Mouse (Mus musculus) limb, embryonic 13.5 days (tissue): Measurements from ENCODE around the gene Sucla2. TPM values are rescaled to one million over a fixed set of nuclear protein-coding genes. Genes with fewer than 3 reads are reported as not detected.
A peak's percentile ranks its signal among the peaks of the same experiment; 100 is the strongest.
"Not testable (repeated sequence)": the region's sequence is repeated elsewhere in the genome, so short reads cannot be mapped to it uniquely, and the experiment has no call there.

Source experiments
- ATAC-seq: fragments of 200-750 bp; cut with Nextera tagmentation; 2 replicates; pipeline ENCODE4 v1.8.0; 2017; ENCODE audit warnings: low read depth, moderate number of reproducible peaks, moderate TSS enrichment; ENCODE audit not compliant: low FRiP score
- H3K27ac ChIP-seq: fragments of 300-500 bp; sonication (generic); 2 replicates; pipeline ENCODE4 v1.5.1; 2015; ENCODE audit warnings: inconsistent platforms, mild to moderate bottlenecking, moderate library complexity
- H3K27me3 ChIP-seq: fragments of 300-500 bp; sonication (generic); 2 replicates; pipeline ENCODE4 v1.6.1; 2015; ENCODE audit warnings: mild to moderate bottlenecking, inconsistent platforms
- H3K36me3 ChIP-seq: fragments of 300-500 bp; sonication (generic); 2 replicates; pipeline ENCODE4 v1.6.1; 2015; ENCODE audit warnings: inconsistent platforms, mild to moderate bottlenecking, moderate library complexity
- H3K4me1 ChIP-seq: fragments of 300-500 bp; sonication (generic); 2 replicates; pipeline ENCODE4 v1.6.1; 2015; ENCODE audit warnings: inconsistent platforms
- H3K4me2 ChIP-seq: fragments of 300-500 bp; sonication (generic); replicated peaks from 2 replicates; pipeline ENCODE4 v1.6.1; 2015; ENCODE audit warnings: inconsistent platforms, mild to moderate bottlenecking, moderate library complexity
- H3K4me3 ChIP-seq: fragments of 300-500 bp; sonication (generic); 2 replicates; pipeline ENCODE4 v1.5.1; 2015; ENCODE audit warnings: moderate library complexity, mild to moderate bottlenecking, inconsistent platforms
- H3K9ac ChIP-seq: fragments of 300-500 bp; sonication (generic); 2 replicates; pipeline ENCODE4 v1.6.1; 2015; ENCODE audit warnings: mild to moderate bottlenecking, inconsistent platforms
- H3K9me3 ChIP-seq: fragments of 300-500 bp; sonication (generic); 2 replicates; pipeline ENCODE4 v1.6.1; 2016; ENCODE audit warnings: inconsistent platforms
- WGBS: fragments of 180-500 bp; shearing (Covaris S2); methylation state at CpG from one replicate; pipeline ENCODE4 v1.1.7; 2015; 5-methylcytosine and 5-hydroxymethylcytosine counted together
- polyA plus RNA-seq: library from polyadenylated mRNA; unstranded; fragments of >200 nt; fragmentation: Nextera tagmentation; extraction: Ambion mirVana; gene quantifications from 2 replicates; pipeline ENCODE4 v1.2.1, GENCODE M21; 2015

The Sucla2 gene
- polyA plus RNA-seq, 1 experiment from 2014 or later: 106 TPM

DNA sequence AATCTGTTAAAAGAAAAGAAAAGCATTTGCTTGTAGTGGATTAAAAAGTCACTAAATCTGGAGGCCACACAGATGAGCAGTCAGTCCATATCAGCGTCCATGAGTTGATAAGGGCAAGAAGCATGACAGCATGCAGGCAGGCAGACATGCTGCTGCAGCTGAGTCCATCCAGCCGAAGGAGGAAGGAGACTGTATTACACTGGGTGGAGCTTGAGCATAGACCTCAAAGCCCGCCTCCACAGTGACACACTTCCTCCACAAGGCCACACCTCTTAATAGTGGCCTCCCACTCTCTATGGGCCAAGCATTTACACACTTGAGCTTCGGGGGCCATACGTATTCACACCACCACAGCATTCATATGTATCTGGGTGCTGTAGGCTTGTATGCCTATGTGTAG, 48.9 kb downstream of the Sucla2 start:
- 92% methylated on average over 5 of the region's 5 CpGs for WGBS
- H3K4me3 ChIP-seq: no peak overlapping the region
- no peak overlapping the region for H3K27ac ChIP-seq
- no peak overlapping the region for H3K9ac ChIP-seq
- H3K9me3 ChIP-seq: no peaks in the 10 kb centered on the region
- no peaks in the 10 kb centered on the region for H3K4me1 ChIP-seq
- no peaks in the 10 kb centered on the region for H3K27me3 ChIP-seq
- H3K4me2 ChIP-seq: no peak overlapping the region
- ATAC-seq: no peak
- peaks cover 55% of the 10 kb centered on the region for H3K36me3 ChIP-seq

DNA sequence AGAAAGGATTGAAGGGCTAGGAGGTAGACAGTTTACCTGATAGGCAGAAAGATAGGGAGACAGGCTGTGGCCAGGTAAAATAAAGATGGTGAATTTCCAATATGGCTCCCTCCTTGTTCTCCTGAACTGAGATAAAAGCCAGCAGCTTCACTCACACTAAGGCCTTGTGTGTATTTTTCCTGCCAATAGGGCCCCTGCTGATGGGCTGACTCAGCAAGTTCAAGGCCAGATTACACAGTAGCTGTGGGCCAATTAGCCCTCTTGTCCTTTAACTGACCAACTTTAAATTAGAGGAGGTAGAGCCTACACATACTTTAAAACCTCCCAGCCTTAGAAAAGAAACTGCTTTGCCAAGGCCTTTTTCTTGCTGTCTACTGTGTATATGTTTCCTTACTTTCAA, 51.2 kb downstream of the Sucla2 start:
- Histone ChIP-seq H3K4me3 (no peak overlapping the region), H3K27me3 (no peaks in the 10 kb centered on the region), H3K9me3 (no peaks in the 10 kb centered on the region), H3K9ac (no peak overlapping the region), H3K4me1 (no peaks in the 10 kb centered on the region), H3K27ac (no peak overlapping the region), H3K36me3 (peaks cover 50% of the 10 kb centered on the region), H3K4me2 (no peak overlapping the region)
- ATAC-seq: no peak

DNA sequence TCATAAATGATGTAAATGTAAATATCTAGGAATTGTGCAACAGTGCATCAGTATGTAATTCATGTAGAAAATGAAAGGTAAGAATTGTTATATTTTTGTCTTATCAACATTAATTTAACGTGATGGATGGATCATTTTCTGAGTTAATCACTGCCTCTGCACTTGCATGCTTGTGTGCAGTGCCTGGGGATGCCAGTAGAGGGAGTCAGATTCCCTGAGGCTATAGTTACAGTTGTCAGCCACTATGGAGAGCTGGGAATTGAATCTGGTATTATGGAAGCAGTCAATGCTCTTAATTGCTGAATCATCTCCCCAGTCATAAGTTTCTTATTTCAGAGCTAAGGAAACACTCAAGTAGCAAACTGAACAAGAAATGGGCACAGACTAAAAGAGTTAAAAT, 63.0 kb downstream of the Sucla2 start:
- H3K9me3 ChIP-seq: no peaks in the 10 kb centered on the region; the same call in 1 of the 2 replicates
- H3K4me2 ChIP-seq: no peak overlapping the region
- no peaks in the 10 kb centered on the region for H3K4me1 ChIP-seq
- H3K9ac ChIP-seq: no peak overlapping the region
- H3K36me3 ChIP-seq: peaks cover 35% of the 10 kb centered on the region
- no peak overlapping the region for H3K4me3 ChIP-seq
- no peak overlapping the region for H3K27ac ChIP-seq
- 87% methylated on average over 1 of the region's 1 CpGs for WGBS
- no peak for ATAC-seq
- H3K27me3 ChIP-seq: no peaks in the 10 kb centered on the region

DNA sequence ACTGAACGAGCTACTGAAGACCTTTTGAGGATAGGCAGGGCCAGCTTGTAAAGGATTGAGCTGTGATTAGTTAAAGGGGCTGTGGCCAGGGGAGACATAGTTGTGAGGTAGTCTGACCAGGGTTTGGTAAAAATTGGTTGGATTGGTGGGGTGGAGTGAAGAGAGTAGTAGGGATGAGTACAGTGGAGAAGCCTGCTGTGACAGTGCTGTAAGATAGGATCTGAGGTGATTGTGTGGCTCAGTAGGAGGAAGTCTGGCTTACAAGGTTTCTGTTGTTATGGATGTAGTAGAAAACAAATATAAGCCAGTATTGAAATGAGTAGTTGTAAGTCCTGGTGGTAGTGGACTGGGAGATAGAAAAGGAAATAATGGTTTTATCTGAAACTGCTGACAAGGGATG, 67.0 kb downstream of the Sucla2 start:
- Histone ChIP-seq H3K9ac (no peak overlapping the region), H3K4me3 (no peak overlapping the region), H3K27ac (no peak overlapping the region), H3K36me3 (peaks cover 63% of the 10 kb centered on the region), H3K4me1 (no peaks in the 10 kb centered on the region), H3K4me2 (no peak overlapping the region), H3K9me3 (no peaks in the 10 kb centered on the region), H3K27me3 (no peaks in the 10 kb centered on the region)
- 85% methylated on average over 1 of the region's 1 CpGs for WGBS
- ATAC-seq: no peak

DNA sequence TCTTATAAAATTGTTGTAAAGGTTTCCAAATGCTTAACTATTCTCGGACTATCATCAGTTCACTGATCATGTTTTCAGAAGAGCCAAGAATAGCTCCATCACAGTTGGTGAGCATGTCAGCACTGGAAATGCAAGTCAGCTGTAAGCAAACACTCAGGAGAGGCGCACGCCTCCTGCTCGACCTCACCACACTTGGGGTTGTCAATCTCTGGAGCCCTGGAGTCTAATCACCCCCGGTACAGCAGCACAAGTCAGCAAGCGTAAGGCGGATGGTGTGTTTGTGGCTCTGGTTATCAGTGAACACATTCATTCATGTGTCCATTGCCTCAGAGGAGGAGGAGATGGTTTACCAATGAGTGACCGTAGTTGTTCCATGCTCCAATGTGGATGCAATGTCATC, 74.6 kb downstream of the Sucla2 start:
- Histone ChIP-seq H3K27ac (no peak overlapping the region), H3K36me3 (peaks cover 72% of the 10 kb centered on the region), H3K4me1 (no peaks in the 10 kb centered on the region), H3K27me3 (no peaks in the 10 kb centered on the region), H3K9me3 (peaks cover 6% of the 10 kb centered on the region; the same call in 1 of the 2 replicates), H3K9ac (no peak overlapping the region), H3K4me3 (no peak overlapping the region), H3K4me2 (no peak overlapping the region)
- peak; percentile 67 for ATAC-seq
- 81% methylated on average over 8 of the region's 8 CpGs for WGBS

DNA sequence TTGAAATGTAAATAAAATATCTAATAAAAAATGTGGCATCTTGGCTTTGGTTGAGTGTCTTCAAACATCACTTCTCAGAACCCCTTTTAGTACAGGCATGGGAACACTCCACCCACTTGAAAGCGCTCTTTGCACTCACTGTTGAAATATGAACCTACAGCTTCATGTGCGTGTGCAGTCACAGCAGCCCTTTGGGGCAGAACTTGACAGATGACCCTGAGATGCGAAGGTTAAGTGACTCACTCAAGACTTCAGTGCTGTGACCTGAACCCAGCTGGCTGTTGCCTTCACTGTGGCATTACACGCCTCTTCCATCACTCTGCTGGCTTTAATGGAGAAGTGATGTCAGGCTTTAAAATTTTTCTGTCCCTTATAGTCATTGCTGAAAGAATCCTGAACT, 82.6 kb downstream of the Sucla2 start:
- WGBS: 56% methylated on average over 4 of the region's 4 CpGs

DNA sequence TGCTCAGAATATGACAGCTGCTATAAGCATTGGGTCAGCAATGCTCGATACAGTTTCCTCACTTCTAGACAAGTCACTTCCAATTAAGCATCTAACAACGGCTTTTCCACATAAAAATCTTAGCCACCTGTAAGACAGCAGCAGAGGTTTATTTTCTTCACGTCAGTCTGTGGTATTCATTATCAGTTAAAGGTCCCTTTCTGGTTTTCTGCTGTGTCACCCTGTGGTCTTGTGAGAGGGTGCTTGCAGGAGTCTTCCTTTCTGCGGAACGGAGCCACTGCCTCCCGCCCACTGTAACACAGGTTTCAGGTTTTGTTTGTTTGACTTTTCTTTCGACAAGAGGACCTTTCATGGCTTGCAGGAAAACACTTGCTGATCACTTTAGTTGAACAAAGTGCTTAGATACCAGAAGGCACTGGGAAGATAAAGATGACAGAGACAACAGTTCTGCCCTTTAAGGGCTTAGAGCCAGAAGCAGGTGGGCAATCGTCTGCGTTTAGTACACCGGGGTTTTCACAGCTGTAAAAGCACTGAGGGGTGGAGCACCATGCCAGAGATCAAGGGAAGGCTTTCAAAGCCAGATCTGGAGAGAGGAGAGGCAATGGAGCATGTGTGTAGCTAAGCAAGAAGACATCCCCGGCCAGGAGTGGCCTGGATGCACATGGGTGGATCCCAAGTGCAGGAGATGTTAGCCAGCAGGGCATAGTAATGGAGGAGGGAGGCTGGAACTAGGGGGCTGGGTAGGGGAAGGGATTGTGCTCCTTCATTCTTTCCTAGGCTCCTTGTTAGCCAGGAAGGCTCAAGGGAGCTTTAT, 83.8 kb downstream of the Sucla2 start:
- H3K27ac ChIP-seq: no peak overlapping the region
- H3K4me2 ChIP-seq: no peak overlapping the region
- no peaks in the 10 kb centered on the region for H3K27me3 ChIP-seq
- no peaks in the 10 kb centered on the region for H3K9me3 ChIP-seq
- no peak overlapping the region for H3K4me3 ChIP-seq
- H3K9ac ChIP-seq: no peak overlapping the region
- ATAC-seq: no peak
- no peaks in the 10 kb centered on the region for H3K4me1 ChIP-seq
- H3K36me3 ChIP-seq: peaks cover 22% of the 10 kb centered on the region
- WGBS: 33% methylated on average over 11 of the region's 11 CpGs

More for the DNA sequence above, 82.6 kb downstream of the Sucla2 start:
- no peak overlapping the region for H3K4me2 ChIP-seq
- no peak for ATAC-seq
- no peak overlapping the region for H3K4me3 ChIP-seq
- no peaks in the 10 kb centered on the region for H3K9me3 ChIP-seq
- H3K4me1 ChIP-seq: no peaks in the 10 kb centered on the region
- H3K27me3 ChIP-seq: no peaks in the 10 kb centered on the region
- peaks cover 31% of the 10 kb centered on the region for H3K36me3 ChIP-seq
- no peak overlapping the region for H3K9ac ChIP-seq
- no peak overlapping the region for H3K27ac ChIP-seq

DNA sequence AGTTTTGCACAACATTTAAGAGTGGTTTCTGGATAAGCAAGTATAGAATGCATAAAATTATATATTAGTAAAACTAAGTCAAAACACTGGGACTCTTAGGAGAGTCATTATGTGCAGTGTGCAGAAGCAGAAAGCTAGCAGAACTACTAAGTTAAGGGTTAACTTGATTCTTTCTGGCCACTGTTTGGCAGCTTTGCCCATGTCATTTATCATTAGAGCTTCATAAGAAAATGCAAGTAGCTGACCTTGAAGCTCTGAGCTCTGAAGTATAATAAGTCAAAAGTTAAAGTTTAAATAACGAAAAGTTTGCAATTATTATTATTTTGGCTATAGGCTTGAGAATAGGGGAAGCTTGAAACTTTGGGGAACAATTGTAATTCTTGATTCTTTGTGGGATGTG, 89.8 kb downstream of the Sucla2 start:
- not testable (repeated sequence) for H3K27ac ChIP-seq, ATAC-seq
- 80% methylated on average over 1 of the region's 1 CpGs for WGBS

DNA sequence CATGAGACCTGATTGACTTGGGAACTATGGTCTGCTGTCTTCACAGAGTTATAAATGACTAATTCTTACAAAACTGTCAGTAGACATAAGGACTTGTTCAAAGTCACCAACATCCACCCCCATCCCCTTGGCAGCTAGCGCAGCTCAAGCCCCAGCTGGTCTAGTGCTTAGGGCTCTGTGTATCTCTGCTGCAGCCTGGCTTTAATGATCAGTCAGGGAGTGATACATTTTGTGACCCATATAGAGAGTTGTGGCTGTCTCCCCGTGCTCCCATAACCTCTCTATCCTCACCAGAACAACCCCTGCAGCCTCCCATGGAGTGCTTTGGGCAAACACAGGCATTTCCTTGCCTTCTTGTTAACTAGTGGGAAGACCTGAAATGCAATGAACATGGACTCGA, 95.8 kb downstream of the Sucla2 start:
- Histone ChIP-seq H3K4me3 (no peak overlapping the region), H3K27me3 (no peaks in the 10 kb centered on the region), H3K4me1 (no peaks in the 10 kb centered on the region), H3K27ac (no peak overlapping the region), H3K9ac (no peak overlapping the region), H3K36me3 (no peaks in the 10 kb centered on the region), H3K9me3 (peaks cover 7% of the 10 kb centered on the region; the same call in 1 of the 2 replicates), H3K4me2 (no peak overlapping the region)
- no peak for ATAC-seq
- 77% methylated on average over 3 of the region's 3 CpGs for WGBS

More for the DNA sequence above, 89.8 kb downstream of the Sucla2 start:
- not testable (repeated sequence) for H3K27me3 ChIP-seq, H3K36me3 ChIP-seq, H3K4me2 ChIP-seq, H3K4me1 ChIP-seq, H3K4me3 ChIP-seq, H3K9ac ChIP-seq, H3K9me3 ChIP-seq

DNA sequence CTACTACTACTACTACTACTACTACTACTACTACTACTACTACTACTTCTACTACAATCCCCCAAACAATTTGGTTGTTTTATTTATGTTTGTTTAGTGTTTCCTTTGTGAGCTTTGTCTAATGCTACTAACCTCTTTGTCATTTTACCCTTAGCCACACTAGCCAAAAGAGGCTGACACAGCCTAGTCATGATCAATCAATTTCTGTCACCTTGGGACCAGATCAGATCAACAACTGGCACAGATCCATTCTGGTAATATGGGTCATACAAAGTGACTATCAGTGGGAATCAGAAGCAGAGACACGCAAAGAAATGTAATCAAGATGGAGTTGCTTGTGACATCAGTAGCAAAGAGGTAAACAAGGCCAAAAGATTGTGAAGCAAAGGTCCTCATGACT, 97.9 kb downstream of the Sucla2 start:
- Histone ChIP-seq H3K4me2 (no peak overlapping the region), H3K4me3 (no peak overlapping the region), H3K9me3 (peaks cover 7% of the 10 kb centered on the region; the same call in 1 of the 2 replicates), H3K9ac (no peak overlapping the region), H3K27me3 (no peaks in the 10 kb centered on the region), H3K27ac (no peak overlapping the region), H3K4me1 (no peaks in the 10 kb centered on the region), H3K36me3 (no peaks in the 10 kb centered on the region)
- 87% methylated on average over 1 of the region's 1 CpGs for WGBS
- ATAC-seq: no peak

DNA sequence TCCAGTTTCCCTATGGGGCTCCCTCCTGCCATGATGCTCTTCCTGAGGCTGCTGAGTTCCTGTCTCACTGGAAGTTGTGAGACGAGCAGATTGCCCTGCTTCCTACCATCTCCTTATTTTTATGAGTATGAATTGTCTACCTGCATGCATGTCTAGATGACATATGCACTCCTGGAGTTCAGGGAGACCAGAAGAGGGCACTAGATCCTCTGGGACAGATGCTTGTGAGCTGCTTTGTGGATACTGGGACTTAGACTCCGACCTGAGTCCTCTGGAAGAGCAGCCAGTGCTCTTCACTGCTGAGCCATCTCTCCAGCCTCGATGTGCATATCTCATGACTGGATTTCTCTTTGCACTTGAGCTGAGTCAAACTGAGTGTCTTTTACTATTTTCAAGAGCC, 100.3 kb downstream of the Sucla2 start:
- H3K4me1 ChIP-seq: no peaks in the 10 kb centered on the region
- H3K27me3 ChIP-seq: no peaks in the 10 kb centered on the region
- WGBS: 69% methylated on average over 3 of the region's 3 CpGs
- no peak overlapping the region for H3K4me2 ChIP-seq
- no peaks in the 10 kb centered on the region for H3K36me3 ChIP-seq
- no peaks in the 10 kb centered on the region for H3K9me3 ChIP-seq
- no peak for ATAC-seq
- no peak overlapping the region for H3K4me3 ChIP-seq
- H3K9ac ChIP-seq: no peak overlapping the region
- H3K27ac ChIP-seq: no peak overlapping the region

DNA sequence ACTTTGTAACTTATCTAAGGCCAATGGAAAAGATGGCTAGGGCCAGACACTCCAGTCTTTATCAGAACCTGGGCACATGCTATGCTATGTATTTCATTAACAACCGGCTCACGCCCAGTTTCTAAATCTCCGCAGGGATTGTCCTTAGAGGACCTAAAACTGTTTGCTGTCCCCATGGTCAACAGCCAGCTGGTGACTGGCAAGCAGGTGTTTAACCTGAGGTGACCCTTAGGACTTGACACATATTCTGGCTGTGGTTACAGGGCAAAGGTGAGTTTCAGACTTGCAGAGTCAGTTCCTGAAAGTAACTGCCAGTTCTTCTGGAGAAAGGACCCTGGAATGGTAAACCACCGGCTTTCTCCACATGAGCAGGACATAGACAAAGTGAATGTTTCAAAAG, 106.4 kb downstream of the Sucla2 start:
- Histone ChIP-seq H3K27ac (no peak overlapping the region), H3K9ac (no peak overlapping the region), H3K36me3 (no peaks in the 10 kb centered on the region), H3K9me3 (no peaks in the 10 kb centered on the region), H3K4me1 (no peaks in the 10 kb centered on the region), H3K27me3 (no peaks in the 10 kb centered on the region), H3K4me2 (no peak overlapping the region), H3K4me3 (no peak overlapping the region)
- WGBS: 93% methylated on average over 4 of the region's 4 CpGs
- no peak for ATAC-seq

DNA sequence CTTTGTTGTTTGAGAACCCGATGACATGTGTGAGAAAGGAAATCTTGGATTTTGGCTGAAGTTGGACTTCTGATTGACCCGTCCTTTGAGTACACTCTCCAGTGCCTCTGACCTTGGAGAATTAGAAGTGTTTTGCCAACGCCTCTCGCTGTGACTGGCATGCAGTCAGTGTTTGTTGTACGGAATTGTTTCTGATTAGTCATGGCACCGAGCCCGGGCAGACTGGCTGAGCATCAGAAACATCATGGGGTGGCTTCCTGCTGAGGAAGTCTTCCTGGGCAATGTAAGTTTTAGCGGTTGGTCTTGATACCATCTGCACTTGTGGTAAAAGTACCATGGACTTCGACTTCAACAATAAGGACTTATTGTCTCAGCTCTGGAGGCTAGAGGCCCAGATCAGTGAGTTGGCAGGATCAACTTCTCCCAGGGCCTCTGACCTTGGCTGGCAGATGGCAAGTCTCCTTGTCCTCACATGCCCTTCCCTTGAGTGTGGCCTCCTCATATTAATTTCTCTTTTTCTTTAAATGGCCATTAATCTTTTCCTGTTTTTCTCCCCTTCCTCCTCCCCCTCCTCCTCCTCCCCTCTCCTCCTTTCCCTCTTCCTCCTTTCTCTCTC, 107.6 kb downstream of the Sucla2 start:
- Histone ChIP-seq H3K4me2 (no peak overlapping the region), H3K27ac (no peak overlapping the region), H3K9ac (no peak overlapping the region), H3K36me3 (no peaks in the 10 kb centered on the region), H3K9me3 (no peaks in the 10 kb centered on the region), H3K4me3 (no peak overlapping the region), H3K27me3 (no peaks in the 10 kb centered on the region), H3K4me1 (no peaks in the 10 kb centered on the region)
- ATAC-seq: no peak
- 79% methylated on average over 9 of the region's 9 CpGs for WGBS
